Mouse (Mus musculus) liver, postnatal 0 days (tissue): ENCODE data around the gene Rtn4r.
A peak's percentile ranks its signal among the peaks of the same experiment; 100 is the strongest.

Source experiments
- CTCF ChIP-seq: sonication (generic); IDR thresholded peaks from 2 replicates; pipeline ENCODE4 v1.5.1; 2016; ENCODE audit warnings: antibody characterized with exemption, low read depth
- EP300 ChIP-seq: IDR thresholded peaks from 2 replicates; pipeline ENCODE4 v1.6.1; 2016; ENCODE audit warnings: antibody characterized with exemption, low read depth, mild to moderate bottlenecking

- TF ChIP-seq CTCF: peak; percentile 75
- no peak for TF ChIP-seq EP300
Observed at GRCm38 (mm10) chr16:18119031-18119730, 8.3 kb upstream of the Rtn4r start.
